Mouse (Mus musculus) small intestine, adult 2 months (tissue): ENCODE data around the gene Gm20458.

Experiments
- CTCF ChIP-seq: fragments of 200-500 bp; IDR thresholded peaks from 2 replicates; pipeline ENCODE4 v1.5.1; 2012; ENCODE audit warnings: low read depth, mild to moderate bottlenecking, control low read depth, inconsistent platforms, low read length, moderate library complexity, mixed read lengths; ENCODE audit not compliant: insufficient replicate concordance, insufficient read length; ENCODE audit errors: extremely low read depth
- POLR2A ChIP-seq: fragments of 200-500 bp; IDR thresholded peaks from 2 replicates; pipeline ENCODE4 v1.6.1; 2012; ENCODE audit warnings: low read depth, mild to moderate bottlenecking, control low read depth, inconsistent platforms, low read length, moderate library complexity

DNA sequence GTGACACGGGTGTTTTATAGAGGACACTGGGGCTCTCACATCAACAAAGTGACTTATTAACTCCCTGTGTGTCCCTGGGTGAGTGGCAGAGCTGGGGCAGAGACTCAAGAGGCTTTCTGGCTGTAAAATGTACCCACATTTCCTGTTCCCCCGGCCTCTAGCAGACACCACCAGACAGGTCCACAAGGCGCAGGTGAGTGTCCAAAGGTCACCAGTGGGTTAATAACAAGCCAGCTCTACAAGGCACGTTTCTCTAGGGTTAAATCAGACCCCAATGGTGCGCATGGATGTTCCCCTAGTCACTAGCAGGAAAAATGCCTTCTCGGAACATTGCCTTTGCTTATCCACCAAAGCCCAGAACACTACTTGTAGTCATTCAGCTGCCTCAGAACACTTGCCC, 23.1 kb upstream of the Gm20458 start:
- TF ChIP-seq CTCF (no peak), POLR2A (no peak)
